Mouse (Mus musculus) liver, embryonic 15.5 days (tissue): Measurements from ENCODE around the gene Acaa1a. TPM values are rescaled to one million over a fixed set of nuclear protein-coding genes. Genes with fewer than 3 reads are reported as not detected.

Experiments
- ATAC-seq: fragments of 200-750 bp; cut with Nextera tagmentation; 2 replicates; pipeline ENCODE4 v1.8.0; 2017; ENCODE audit warnings: moderate number of reproducible peaks, mild to moderate bottlenecking, moderate library complexity; ENCODE audit not compliant: insufficient read depth
- H3K27ac ChIP-seq: fragments of 300-500 bp; sonication (generic); replicated peaks from 2 replicates; pipeline ENCODE4 v1.5.1; 2015; ENCODE audit warnings: mild to moderate bottlenecking, inconsistent platforms
- H3K27me3 ChIP-seq: fragments of 300-500 bp; sonication (generic); 2 replicates; pipeline ENCODE4 v1.6.1; 2015; ENCODE audit warnings: mild to moderate bottlenecking, inconsistent platforms
- H3K36me3 ChIP-seq: fragments of 300-500 bp; sonication (generic); replicated peaks from 2 replicates; pipeline ENCODE4 v1.6.1; 2015; ENCODE audit warnings: moderate library complexity, mild to moderate bottlenecking, inconsistent platforms
- H3K4me1 ChIP-seq: fragments of 300-500 bp; sonication (generic); replicated peaks from 2 replicates; pipeline ENCODE4 v1.6.1; 2015; ENCODE audit warnings: inconsistent platforms
- H3K4me2 ChIP-seq: fragments of 300-500 bp; sonication (generic); 2 replicates; pipeline ENCODE4 v1.6.1; 2015; ENCODE audit warnings: moderate library complexity, mild to moderate bottlenecking, inconsistent platforms
- H3K4me3 ChIP-seq: fragments of 300-500 bp; sonication (generic); replicated peaks from 2 replicates; pipeline ENCODE4 v1.5.1; 2015; ENCODE audit warnings: mild to moderate bottlenecking, inconsistent platforms
- H3K9ac ChIP-seq: fragments of 300-500 bp; sonication (generic); 2 replicates; pipeline ENCODE4 v1.6.1; 2015; ENCODE audit warnings: moderate library complexity, mild to moderate bottlenecking, inconsistent platforms
- H3K9me3 ChIP-seq: fragments of 300-500 bp; sonication (generic); replicated peaks from 2 replicates; pipeline ENCODE4 v1.6.1; 2016; ENCODE audit warnings: inconsistent platforms
- WGBS: fragments of 180-500 bp; shearing (Covaris S2); methylation state at CpG from one replicate; pipeline ENCODE4 v1.1.7; 2015; ENCODE audit warnings: mixed read lengths; ENCODE audit not compliant: insufficient replicate concordance; 5-methylcytosine and 5-hydroxymethylcytosine counted together
- polyA plus RNA-seq: library from polyadenylated mRNA; unstranded; fragments of >200 nt; fragmentation: Nextera tagmentation; extraction: Ambion mirVana; gene quantifications from 2 replicates; pipeline ENCODE4 v1.2.1, GENCODE M21; 2015

Gene Acaa1a
- polyA plus RNA-seq, 1 experiment from 2014 or later: 42.4 TPM

DNA sequence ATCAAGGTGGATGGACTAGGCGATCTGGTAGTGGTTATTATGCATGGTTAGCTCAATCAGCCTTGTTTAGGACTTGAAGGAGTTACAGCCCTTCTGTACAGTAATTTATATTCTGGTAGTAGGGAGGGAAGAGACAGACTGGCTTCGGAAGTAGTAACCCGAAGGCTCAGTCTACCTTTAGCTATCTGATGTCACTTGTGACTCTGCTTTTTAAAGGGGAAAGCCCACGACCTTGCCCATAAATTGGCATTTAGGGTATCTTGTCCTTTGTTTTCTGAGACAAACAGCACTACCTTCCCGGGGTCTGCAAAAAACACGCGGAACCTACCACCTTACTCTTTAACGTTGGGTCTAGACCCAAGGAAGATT, 720 bp downstream of the Acaa1a start:
- ATAC-seq: no peak
- H3K4me3 ChIP-seq: peak overlapping the region; percentile 93

DNA sequence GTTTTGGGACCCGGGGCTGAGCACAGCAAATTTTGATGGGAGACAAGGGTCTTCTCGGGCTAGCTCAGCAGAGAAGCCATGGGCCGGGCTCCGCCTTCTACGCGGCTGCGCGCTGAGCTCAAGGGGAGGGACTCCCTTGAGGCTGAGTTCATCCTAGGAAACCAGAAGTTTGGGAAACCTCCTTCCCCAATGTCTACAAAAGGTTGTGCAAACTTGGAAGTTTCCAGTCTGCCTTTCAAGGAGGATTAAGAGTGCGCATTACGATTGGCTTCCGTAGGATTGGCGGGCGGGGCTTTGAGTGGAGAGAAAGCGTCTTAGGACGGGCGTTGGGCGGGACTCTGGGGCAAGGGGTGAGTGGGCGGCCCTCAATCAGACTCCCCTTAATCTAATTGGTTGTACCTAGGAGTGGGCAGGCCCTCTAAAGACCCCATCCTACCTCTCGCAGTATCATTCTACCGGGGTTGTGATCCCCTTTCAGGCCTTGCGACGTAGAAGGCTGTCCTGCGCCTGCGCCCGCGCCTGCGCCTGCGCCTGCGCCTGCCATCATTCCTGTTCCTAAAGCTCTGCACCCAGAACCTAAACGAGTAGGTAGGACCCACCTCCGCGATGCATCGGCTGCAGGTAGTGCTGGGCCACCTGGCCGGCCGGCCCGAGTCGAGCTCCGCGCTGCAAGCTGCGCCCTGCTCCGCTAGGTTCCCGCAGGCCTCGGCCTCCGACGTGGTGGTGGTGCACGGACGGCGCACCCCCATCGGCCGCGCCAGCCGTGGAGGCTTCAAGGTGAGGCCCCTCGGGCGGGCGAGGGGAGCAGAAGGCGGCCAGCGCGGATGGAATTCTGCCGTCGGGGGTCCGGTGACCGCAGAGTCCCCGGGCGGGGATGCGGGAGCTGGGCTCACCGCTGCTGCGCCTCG, 1.7 kb downstream of the Acaa1a start, which contains the start of gene Myd88:
Myd88 (minus strand) TSS at position 503 of the 908 bp plus-strand sequence.
- Histone ChIP-seq H3K27me3 (no peaks in the 10 kb centered on the region), H3K4me1 (peaks cover 43% of the 10 kb centered on the region), H3K9me3 (no peaks in the 10 kb centered on the region), H3K27ac (peak within 1 kb of the TSS; percentile 92), H3K4me2 (peak within 1 kb of the TSS; percentile 94), H3K4me3 (peak within 1 kb of the TSS; percentile 93), H3K36me3 (peaks cover 31% of the 10 kb centered on the region), H3K9ac (peak within 1 kb of the TSS; percentile 85)
- WGBS: under 1% methylated on average over 68 of the region's 68 CpGs
- peak; percentile 94 for ATAC-seq

More for the DNA sequence above, 720 bp downstream of the Acaa1a start:
- Histone ChIP-seq H3K27me3 (no peaks in the 10 kb centered on the region), H3K36me3 (peaks cover 26% of the 10 kb centered on the region), H3K9ac (peak overlapping the region; percentile 85), H3K4me1 (peaks cover 43% of the 10 kb centered on the region), H3K9me3 (no peaks in the 10 kb centered on the region), H3K27ac (peak overlapping the region; percentile 92), H3K4me2 (peak overlapping the region; percentile 94)
- 3% methylated on average over 8 of the region's 8 CpGs for WGBS

DNA sequence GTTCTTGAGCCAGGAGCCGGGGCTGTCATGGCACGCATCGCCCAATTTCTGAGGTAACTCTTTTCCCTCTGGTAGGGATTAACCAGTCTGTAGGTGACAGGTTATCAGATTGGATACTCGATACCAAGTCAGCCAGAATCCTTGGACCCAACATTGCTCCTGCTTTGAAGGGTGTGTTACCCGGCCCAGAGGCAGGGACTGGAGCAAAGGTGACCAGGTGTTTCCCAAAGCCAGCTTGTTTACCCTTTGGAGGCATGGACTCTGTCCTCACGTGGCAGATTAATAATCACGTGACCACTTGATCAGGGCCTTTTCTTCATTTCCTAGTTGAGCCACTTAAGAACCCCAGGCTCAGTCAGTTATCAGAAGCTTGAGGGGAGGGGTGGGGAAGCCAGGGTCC, 3.3 kb downstream of the Acaa1a start:
- no peak for ATAC-seq

DNA sequence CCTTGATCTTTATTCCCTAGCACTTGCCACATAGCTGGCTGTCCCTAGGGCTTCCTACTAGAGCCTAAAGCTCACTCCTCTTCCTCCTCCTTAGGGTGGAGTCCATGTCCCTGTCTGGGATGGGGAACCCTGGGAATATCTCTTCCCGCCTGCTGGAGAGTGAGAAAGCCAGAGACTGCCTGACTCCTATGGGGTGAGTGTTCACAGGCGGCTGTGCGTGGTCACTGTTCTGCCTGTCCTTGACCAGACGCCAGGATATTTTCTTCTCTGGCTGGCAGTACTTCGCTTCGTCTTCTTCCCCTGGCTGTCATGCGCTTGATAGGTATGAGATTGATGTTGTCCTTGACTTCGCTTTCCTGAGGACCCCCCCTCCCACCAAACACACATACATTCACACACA, 6.9 kb downstream of the Acaa1a start:
- peaks cover 41% of the 10 kb centered on the region for H3K36me3 ChIP-seq
- WGBS: 84% methylated on average over 8 of the region's 8 CpGs

More for the DNA sequence above, 3.3 kb downstream of the Acaa1a start:
- H3K27ac ChIP-seq: no peak overlapping the region
- no peaks in the 10 kb centered on the region for H3K27me3 ChIP-seq
- no peak overlapping the region for H3K4me3 ChIP-seq
- peaks cover 30% of the 10 kb centered on the region for H3K36me3 ChIP-seq
- WGBS: 75% methylated on average over 7 of the region's 7 CpGs
- H3K9ac ChIP-seq: no peak overlapping the region
- H3K4me1 ChIP-seq: peaks cover 43% of the 10 kb centered on the region
- H3K9me3 ChIP-seq: no peaks in the 10 kb centered on the region
- H3K4me2 ChIP-seq: peak overlapping the region; percentile 94; the same call in 1 of the 2 replicates

GRCm38 (mm10) chr9:119350531-119350930, 11.1 kb downstream of the Acaa1a start:
- no peak overlapping the region for H3K27ac ChIP-seq
- H3K9ac ChIP-seq: no peak overlapping the region
- H3K27me3 ChIP-seq: no peaks in the 10 kb centered on the region
- no peak overlapping the region for H3K4me3 ChIP-seq
- no peaks in the 10 kb centered on the region for H3K9me3 ChIP-seq
- H3K4me2 ChIP-seq: no peak overlapping the region
- no peak; the same call in 1 of the 2 replicates for ATAC-seq
- peaks cover 32% of the 10 kb centered on the region for H3K36me3 ChIP-seq
- 70% methylated on average over 3 of the region's 3 CpGs for WGBS
- peaks cover 7% of the 10 kb centered on the region; the same call in 1 of the 2 replicates for H3K4me1 ChIP-seq

More for the DNA sequence above, 6.9 kb downstream of the Acaa1a start:
- H3K4me3 ChIP-seq: no peak overlapping the region
- H3K27ac ChIP-seq: no peak overlapping the region
- ATAC-seq: no peak
- H3K27me3 ChIP-seq: no peaks in the 10 kb centered on the region
- H3K4me1 ChIP-seq: peaks cover 22% of the 10 kb centered on the region
- H3K9ac ChIP-seq: no peak overlapping the region
- no peak overlapping the region for H3K4me2 ChIP-seq
- no peaks in the 10 kb centered on the region for H3K9me3 ChIP-seq

DNA sequence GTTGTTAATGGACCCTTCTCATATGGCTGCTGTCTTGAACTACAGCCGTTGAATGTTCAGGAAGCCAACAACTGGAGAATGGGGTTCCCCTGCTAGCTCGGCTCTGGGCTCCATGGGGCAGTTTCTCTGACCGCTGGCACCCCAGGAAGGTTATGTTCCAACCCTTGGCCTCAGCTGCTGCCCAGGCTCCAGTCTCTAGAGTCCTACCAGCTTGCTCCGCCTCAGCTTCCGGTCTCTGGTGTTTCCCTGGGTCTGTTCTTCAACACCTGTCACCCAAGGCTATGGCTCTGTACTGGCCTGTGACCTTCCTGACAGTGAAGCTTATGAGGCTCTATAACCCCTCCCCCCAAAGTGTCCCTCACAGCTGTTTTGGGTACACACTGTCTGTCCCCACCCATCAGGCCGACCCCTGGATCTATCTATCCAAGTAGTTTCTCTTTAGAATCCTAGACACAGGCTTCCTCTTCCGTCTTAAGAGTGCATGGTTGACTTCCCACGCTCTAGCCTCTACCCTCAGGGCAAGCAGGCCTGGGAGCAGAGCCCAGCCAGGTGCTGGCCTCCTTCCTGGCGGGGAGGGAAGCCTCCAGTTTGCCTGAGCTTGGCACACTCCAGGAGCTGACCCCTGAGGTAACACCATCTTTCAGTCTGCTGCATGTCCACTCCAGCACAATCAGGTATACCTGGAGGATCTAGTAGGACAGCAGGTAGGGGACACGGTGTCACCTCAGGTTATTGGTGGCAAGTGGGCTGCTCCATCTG, 11.7 kb downstream of the Acaa1a start:
- WGBS: 75% methylated on average over 10 of the region's 10 CpGs
- H3K27ac ChIP-seq: no peak overlapping the region
- no peak overlapping the region for H3K4me3 ChIP-seq
- no peaks in the 10 kb centered on the region for H3K27me3 ChIP-seq
- no peak overlapping the region for H3K9ac ChIP-seq
- H3K4me1 ChIP-seq: peaks cover 7% of the 10 kb centered on the region; the same call in 1 of the 2 replicates
- H3K4me2 ChIP-seq: no peak overlapping the region
- no peaks in the 10 kb centered on the region for H3K9me3 ChIP-seq
- H3K36me3 ChIP-seq: peaks cover 28% of the 10 kb centered on the region
- ATAC-seq: no peak

GRCm38 (mm10) chr9:119352060-119352459, 12.6 kb downstream of the Acaa1a start:
- Histone ChIP-seq H3K27ac (no peak overlapping the region), H3K36me3 (peaks cover 21% of the 10 kb centered on the region), H3K4me2 (no peak overlapping the region), H3K27me3 (no peaks in the 10 kb centered on the region), H3K4me3 (no peak overlapping the region), H3K4me1 (peaks cover 7% of the 10 kb centered on the region), H3K9me3 (no peaks in the 10 kb centered on the region), H3K9ac (no peak overlapping the region)
- ATAC-seq: peak; percentile 63
- 28% methylated on average over 4 of the region's 4 CpGs for WGBS

GRCm38 (mm10) chr9:119353926-119354325, 14.4 kb downstream of the Acaa1a start:
- Histone ChIP-seq H3K9ac (no peak overlapping the region), H3K27me3 (0 out of 2 replicates have a peak, but pooled peaks cover 5% of the 10 kb centered on the region), H3K4me1 (peaks cover 21% of the 10 kb centered on the region), H3K4me3 (no peak overlapping the region), H3K4me2 (no peak overlapping the region), H3K27ac (no peak overlapping the region), H3K9me3 (no peaks in the 10 kb centered on the region), H3K36me3 (peaks cover 6% of the 10 kb centered on the region; the same call in 1 of the 2 replicates)
- WGBS: 64% methylated on average over 6 of the region's 6 CpGs
- ATAC-seq: no peak

DNA sequence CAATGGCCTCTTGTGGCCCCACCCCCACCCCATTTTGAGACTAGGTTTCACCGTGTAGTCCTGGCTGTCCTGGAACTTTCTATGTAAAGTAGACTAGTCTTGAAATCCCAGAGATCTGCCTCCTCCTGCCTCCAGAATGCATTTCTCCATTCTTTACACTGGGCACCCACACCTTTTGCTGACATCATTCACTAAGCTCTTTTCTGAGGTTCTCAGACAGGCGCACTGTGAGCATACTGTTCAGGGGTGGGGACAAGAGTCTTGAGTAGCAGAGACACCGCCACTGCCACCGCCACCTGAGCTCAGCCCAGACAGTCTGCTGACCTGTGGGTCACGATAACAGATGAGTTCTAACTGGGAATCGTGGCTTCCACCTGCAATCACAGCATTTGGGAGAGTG, 16.5 kb downstream of the Acaa1a start:
- Histone ChIP-seq H3K27me3 (0 out of 2 replicates have a peak, but pooled peaks cover 5% of the 10 kb centered on the region), H3K4me3 (no peak overlapping the region), H3K36me3 (peaks cover 6% of the 10 kb centered on the region; the same call in 1 of the 2 replicates), H3K9ac (no peak overlapping the region), H3K4me1 (peaks cover 19% of the 10 kb centered on the region), H3K4me2 (no peak overlapping the region), H3K9me3 (no peaks in the 10 kb centered on the region), H3K27ac (no peak overlapping the region)
- ATAC-seq: no peak
- 73% methylated on average over 6 of the region's 6 CpGs for WGBS

GRCm38 (mm10) chr9:119357331-119358057, 18.0 kb downstream of the Acaa1a start, which contains the start of gene Xylb:
Gene Xylb (plus strand): TSS chr9:119357381.
- 2% methylated on average over 65 of the region's 65 CpGs for WGBS

More at GRCm38 (mm10) chr9:119357331-119358057, 18.0 kb downstream of the Acaa1a start, which contains the start of gene Xylb:
- Histone ChIP-seq H3K9ac (peak within 1 kb of the TSS; percentile 67), H3K4me3 (peak within 1 kb of the TSS; percentile 70), H3K4me2 (peak within 1 kb of the TSS; percentile 96), H3K4me1 (peaks cover 14% of the 10 kb centered on the region), H3K27ac (no peak within 1 kb of the TSS), H3K36me3 (no peaks in the 10 kb centered on the region), H3K27me3 (0 out of 2 replicates have a peak, but pooled peaks cover 5% of the 10 kb centered on the region), H3K9me3 (no peaks in the 10 kb centered on the region)
- ATAC-seq: peak; percentile 87
